Mouse (Mus musculus) testis, postnatal 14 days (tissue): ENCODE measurements around the gene Olfr109.

Experiments
- DNase-seq: peaks from one replicate; pipeline ENCODE4 v3.0.0; 2021; ENCODE audit warnings: low spot score

The Olfr109 gene

GRCm38 (mm10) chr17:37458616-37459015 lies at the start of gene Olfr109:
TSS of gene Olfr109 (plus strand) at chr17:37458916.
- no peak for DNase-seq

DNA sequence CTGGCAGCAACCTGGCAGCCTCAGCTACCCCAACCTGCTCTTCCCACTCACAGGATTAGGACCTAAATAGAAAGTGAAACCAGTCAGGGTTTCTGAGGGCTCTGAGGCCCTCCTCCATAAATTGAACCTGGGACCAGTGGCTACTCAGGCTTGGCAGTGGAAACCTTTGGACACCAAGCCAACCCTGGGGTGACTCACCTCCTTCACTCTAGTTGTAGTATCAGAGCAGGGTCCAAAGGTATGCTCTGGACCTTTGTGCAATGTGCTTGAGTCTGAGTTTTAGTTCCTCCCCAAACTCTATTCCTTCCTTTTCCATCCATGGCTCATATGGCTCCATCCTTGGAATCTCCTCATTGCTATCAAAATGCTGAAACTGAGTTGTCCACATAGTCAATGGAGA lies 45.3 kb upstream of the Olfr109 start:
- no peak for DNase-seq

GRCm38 (mm10) chr17:37445180-37445579 lies 13.5 kb upstream of the Olfr109 start, which contains the start of gene Olfr108:
TSS of gene Olfr108 (plus strand) at chr17:37445480.
- DNase-seq = no peak

- DNase-seq = no peak
Measured at GRCm38 (mm10) chr17:37483452-37483851, 24.7 kb downstream of the Olfr109 start, which contains the start of gene H2-M2. TSS of gene H2-M2 (minus strand) at chr17:37483552.

DNA sequence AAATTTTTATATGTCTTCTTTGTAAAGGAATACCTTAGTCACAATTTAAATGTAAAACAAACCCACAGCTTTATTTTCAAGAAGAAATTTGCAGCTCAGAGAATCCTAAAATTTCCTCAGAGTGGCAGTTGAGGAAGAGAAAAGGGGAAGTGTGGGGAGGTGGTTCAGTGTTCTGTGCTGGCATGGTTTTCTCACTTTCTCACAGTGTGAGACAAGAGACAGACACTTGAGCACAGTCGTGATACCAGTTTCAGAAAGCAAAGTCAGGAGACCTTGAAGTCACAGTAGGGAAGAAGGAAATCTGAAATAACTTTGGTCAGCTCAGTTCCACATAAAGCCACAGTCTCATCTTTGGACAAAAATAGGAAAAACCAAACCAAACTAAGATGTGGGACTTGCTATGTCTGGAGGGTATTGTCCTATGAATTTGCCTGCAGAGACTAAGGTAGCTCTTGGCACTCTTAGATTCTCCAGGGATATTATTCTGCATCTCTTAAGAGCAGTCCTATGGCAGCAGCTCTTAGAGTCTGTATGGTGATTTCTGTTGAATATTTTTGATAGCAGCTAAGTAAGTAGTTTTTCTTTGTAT lies 33.3 kb downstream of the Olfr109 start, which contains the start of gene Olfr110:
TSS of gene Olfr110 (plus strand) at position 539 of the 589 bp plus-strand sequence.
- no peak for DNase-seq

- no peak for DNase-seq
Measured at GRCm38 (mm10) chr17:37507730-37508129, 49.0 kb downstream of the Olfr109 start, which contains the start of gene Olfr111. TSS of gene Olfr111 (plus strand) at chr17:37508030.
